ENCODE assay signal across 14 mouse cellular contexts in the genomic region with DNA sequence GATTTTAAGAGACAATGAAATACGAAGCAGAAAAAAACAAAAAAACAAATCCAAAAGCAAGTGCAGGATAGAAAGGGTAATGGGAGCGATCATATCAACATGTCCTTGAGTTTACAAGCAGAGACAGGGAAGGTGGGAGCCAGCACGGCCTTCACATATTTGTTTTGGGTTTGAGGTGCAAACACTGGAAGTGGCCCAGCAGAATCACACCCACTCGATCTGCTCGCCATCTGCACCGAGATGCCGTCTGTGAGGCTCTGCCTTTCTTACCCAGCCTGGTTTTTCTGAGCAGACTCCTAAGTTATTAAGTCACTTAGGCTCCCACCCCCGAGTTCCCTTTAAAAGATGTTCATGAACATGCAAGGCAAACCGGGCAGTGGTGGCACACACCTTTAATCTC. TPM values are rescaled to one million over a fixed set of nuclear protein-coding genes. Genes with fewer than 3 reads are reported as not detected.
DNase-seq lines count a peak whose midpoint lies in the region; ATAC-seq and TF ChIP-seq lines count a peak whose summit lies in the region.
"Had no signal": no experiment of that assay in that cellular context is flagged by ENCODE, and none has a peak within 500 bp of the region (broad histone marks: within the 10 kb centered on the region; RNA-seq: fewer than 3 reads in every experiment).

No protein-coding gene starts in this region.

- no peak overlapping the region for H3K9ac ChIP-seq in forebrain, embryonic 14.5 days (ENCODE audit: low read length)
- H3K9ac ChIP-seq in forebrain, embryonic 11.5 days (ENCODE audit: low read length), result no peak overlapping the region
- no peak overlapping the region for H3K9ac ChIP-seq in hindbrain, embryonic 13.5 days
- H3K9ac ChIP-seq: liver, embryonic 15.5 days had no signal

- no peak for TF ChIP-seq CTCF in gastrocnemius, adult 2 months (IDR thresholded peaks at IDR 0.05)
- TF ChIP-seq CTCF in lung, adult 2 months (IDR thresholded peaks at IDR 0.05; ENCODE audit: insufficient read depth, low read length), result no peak

- H3K4me2 ChIP-seq in forebrain, embryonic 14.5 days (ENCODE audit: low read length), result no peak overlapping the region
- no peak overlapping the region for H3K4me2 ChIP-seq in forebrain, embryonic 11.5 days (ENCODE audit: low read depth, low read length, severe bottlenecking)
- H3K4me2 ChIP-seq in hindbrain, embryonic 13.5 days, result no peak overlapping the region
- H3K4me2 ChIP-seq: liver, embryonic 15.5 days had no signal

- no peak overlapping the region for H3K27ac ChIP-seq in forebrain, embryonic 14.5 days (ENCODE audit: low read depth, low read length)
- no peak overlapping the region for H3K27ac ChIP-seq in forebrain, embryonic 11.5 days (ENCODE audit: low read depth, low read length)
- H3K27ac ChIP-seq in gastrocnemius, adult 2 months, result no peak overlapping the region
- H3K27ac ChIP-seq in hindbrain, embryonic 13.5 days, result no peak overlapping the region
- H3K27ac ChIP-seq: liver, embryonic 15.5 days had no signal

- H3K4me3 ChIP-seq in forebrain, embryonic 14.5 days (ENCODE audit: low read depth, low read length), result no peak overlapping the region
- H3K4me3 ChIP-seq in forebrain, embryonic 11.5 days (ENCODE audit: low read depth, low read length), result no peak overlapping the region
- no peak overlapping the region for H3K4me3 ChIP-seq in gastrocnemius, adult 2 months
- no peak overlapping the region for H3K4me3 ChIP-seq in hindbrain, embryonic 13.5 days
- no peak overlapping the region for H3K4me3 ChIP-seq in lung, adult 2 months (replicated peaks; ENCODE audit: extremely low read depth, low read depth, low read length)
- H3K4me3 ChIP-seq: liver, embryonic 15.5 days had no signal

- H3K36me3 ChIP-seq in forebrain, embryonic 14.5 days (ENCODE audit: control insufficient read depth, insufficient read depth, low read length), result peaks cover 15% of the 10 kb centered on the region; the same call in 1 of the 2 replicates
- no peaks in the 10 kb centered on the region for H3K36me3 ChIP-seq in forebrain, embryonic 11.5 days (ENCODE audit: control insufficient read depth, insufficient read depth, low read length)
- H3K36me3 ChIP-seq in hindbrain, embryonic 13.5 days, result peaks cover 40% of the 10 kb centered on the region
- H3K36me3 ChIP-seq: liver, embryonic 15.5 days had no signal

- H3K4me1 ChIP-seq in forebrain, embryonic 14.5 days (ENCODE audit: control insufficient read depth, insufficient read depth, low read length), result no peaks in the 10 kb centered on the region
- H3K4me1 ChIP-seq in forebrain, embryonic 11.5 days (replicated peaks; ENCODE audit: control insufficient read depth, insufficient read depth, low read length), result no peaks in the 10 kb centered on the region
- 0 out of 2 replicates have a peak, but pooled peaks cover 5% of the 10 kb centered on the region for H3K4me1 ChIP-seq in hindbrain, embryonic 13.5 days (replicated peaks)
- H3K4me1 ChIP-seq in lung, adult 2 months (ENCODE audit: control insufficient read depth, insufficient read depth, low read length), result no peaks in the 10 kb centered on the region

- H3K9me3 ChIP-seq in forebrain, embryonic 14.5 days (replicated peaks; ENCODE audit: control insufficient read depth, low read length), result no peaks in the 10 kb centered on the region
- no peaks in the 10 kb centered on the region for H3K9me3 ChIP-seq in forebrain, embryonic 11.5 days (ENCODE audit: control insufficient read depth, low read length)
- no peaks in the 10 kb centered on the region for H3K9me3 ChIP-seq in hindbrain, embryonic 13.5 days
- H3K9me3 ChIP-seq: G1E; liver, embryonic 15.5 days; megakaryocyte, embryonic 14.5 days had no signal

- DNase-seq in forebrain, embryonic 14.5 days (ENCODE audit: low spot score), result peak; percentile 68
- DNase-seq in forebrain, embryonic 11.5 days (ENCODE audit: low spot score), result no peak
- peak; percentile 60 to 65 for DNase-seq in cerebellum, postnatal 36 days
- peak; percentile 44 to 63 for DNase-seq in layer of hippocampus, postnatal 10 days (ENCODE audit: low spot score in 2 of 2)
- DNase-seq in right cerebral cortex, adult 2 months (ENCODE audit: low spot score in 2 of 2), result peak; percentile 77 to 85
- no peak for DNase-seq in gastrocnemius, adult 2 months
- DNase-seq in lung, adult 2 months, result no peak
- DNase-seq: heart, adult 11 months; heart, postnatal 14 days; kidney, postnatal 25 days had no signal

- WGBS in forebrain, embryonic 14.5 days, result 78% methylated on average over 9 of the region's 9 CpGs
- 88% methylated on average over 9 of the region's 9 CpGs for WGBS in forebrain, embryonic 11.5 days
- WGBS in hindbrain, embryonic 13.5 days, result 86% methylated on average over 9 of the region's 9 CpGs
- 68% methylated on average over 9 of the region's 9 CpGs for WGBS in lung, adult 2 months

- no peak for TF ChIP-seq POLR2A in lung, adult 2 months (IDR thresholded peaks at IDR 0.05; ENCODE audit: borderline replicate concordance, extremely low read depth, low read depth, low read length)

- intact Hi-C loops in gastrocnemius, adult 2 months (cut with DNase I), result no loop called here

- peak; percentile 40; the same call in 1 of the 2 replicates for ATAC-seq in forebrain, embryonic 14.5 days
- no peak for ATAC-seq in forebrain, embryonic 11.5 days (replicated peaks; ENCODE audit: low FRiP score)
- no peak for ATAC-seq in hindbrain, embryonic 13.5 days (ENCODE audit: low FRiP score)

- no peaks in the 10 kb centered on the region for H3K27me3 ChIP-seq in forebrain, embryonic 14.5 days (replicated peaks; ENCODE audit: control insufficient read depth, insufficient read depth, low read length)
- no peaks in the 10 kb centered on the region for H3K27me3 ChIP-seq in forebrain, embryonic 11.5 days (ENCODE audit: control insufficient read depth, insufficient read depth, low read length)
- H3K27me3 ChIP-seq in hindbrain, embryonic 13.5 days, result no peaks in the 10 kb centered on the region
- H3K27me3 ChIP-seq: liver, embryonic 15.5 days; megakaryocyte, embryonic 14.5 days had no signal

RNA-seq across cellular contexts. Expression of a gene that starts 8.0 kb away (rescaled TPM):
- 17.7 and 27.5 TPM in 2 replicates for polyA plus RNA-seq in forebrain, embryonic 14.5 days (2014; fragmentation: Nextera tagmentation; extraction: Ambion mirVana)
- polyA plus RNA-seq in forebrain, embryonic 11.5 days (2014; fragmentation: Nextera tagmentation; extraction: Ambion mirVana), result 12.7 and 14.1 TPM in 2 replicates
- total RNA-seq in layer of hippocampus, postnatal 10 days (2021), result 10 to 100 TPM; 45.8 to 46.2 TPM
- 1 to 10 TPM; 3.1 to 4.0 TPM for total RNA-seq in gastrocnemius, adult 2 months (2021)
- 31.2 and 31.8 TPM in 2 replicates for polyA plus RNA-seq in hindbrain, embryonic 13.5 days (2015; fragmentation: Nextera tagmentation; extraction: Ambion mirVana)
- polyA plus RNA-seq in lung, adult 2 months (2012; rRNA removed), result 13.6 and 14.3 TPM in 2 replicates

RNA-seq across cellular contexts. Expression of a gene that starts 27.6 kb away (rescaled TPM):
- 0.41 and 0.49 TPM in 2 replicates for polyA plus RNA-seq in forebrain, embryonic 14.5 days (2014; fragmentation: Nextera tagmentation; extraction: Ambion mirVana)
- 0.20 and 0.43 TPM in 2 replicates for polyA plus RNA-seq in forebrain, embryonic 11.5 days (2014; fragmentation: Nextera tagmentation; extraction: Ambion mirVana)
- 1 to 10 TPM in 1 of 2 experiments, under 1 TPM in 1; 0.82 to 1.2 TPM for total RNA-seq in layer of hippocampus, postnatal 10 days (2021)
- total RNA-seq in gastrocnemius, adult 2 months (2021), result 1 to 10 TPM; 1.5 TPM
- 0.75 and 1.2 TPM in 2 replicates for polyA plus RNA-seq in hindbrain, embryonic 13.5 days (2015; fragmentation: Nextera tagmentation; extraction: Ambion mirVana)
- 3.0 and 5.4 TPM in 2 replicates for polyA plus RNA-seq in lung, adult 2 months (2012; rRNA removed)
- total RNA-seq: G1E had no signal
- polyA plus RNA-seq: G1E had no signal

Comparison
In these comparisons a context has a peak if more than half of its experiments do, and no peak if none do; other contexts are left out.
1. DNase-seq: peak in forebrain, embryonic 14.5 days (single experiment), cerebellum, postnatal 36 days (2 of 2), layer of hippocampus, postnatal 10 days (2 of 2) and right cerebral cortex, adult 2 months (2 of 2); none in forebrain, embryonic 11.5 days (single experiment), gastrocnemius, adult 2 months (single experiment) and lung, adult 2 months (single experiment).